Mouse (Mus musculus): ENCODE measurements at regions not wholly inside any gene's neighbourhood (a gene's known extent, or its start where the extent isn't known, plus 50 kb on each side); places are given as distances from the start of the nearest gene placed in this dataset.

DNA sequence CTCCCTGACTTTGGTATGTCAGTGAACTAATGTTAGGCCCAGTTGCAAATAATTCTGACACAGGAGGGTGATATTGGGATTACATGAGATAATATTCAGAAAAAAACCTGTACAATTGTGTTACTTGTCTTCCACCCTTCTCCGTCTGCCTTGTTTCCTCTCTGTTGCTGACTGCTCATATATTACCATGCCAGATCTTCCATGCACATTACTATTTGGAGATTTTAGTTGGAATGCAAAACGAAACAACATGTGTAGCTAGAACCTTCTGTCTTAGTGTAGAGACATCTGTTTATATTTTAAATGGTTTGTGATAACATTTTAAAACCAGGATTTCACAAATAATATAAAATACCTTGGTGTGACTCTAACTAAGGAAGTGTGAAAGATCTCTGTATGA lies 188.1 kb upstream of the Hey2 start:
- TF ChIP-seq NELFE (IDR thresholded peaks at IDR 0.05; ENCODE audit: low read depth, low read length) (no peak), TBP (IDR thresholded peaks at IDR 0.05; ENCODE audit: low read depth, low read length) (no peak), MAX (IDR thresholded peaks at IDR 0.05; ENCODE audit: low read length) (no peak), TAL1 (IDR thresholded peaks at IDR 0.05; ENCODE audit: low read length) (no peak), MAFK (IDR thresholded peaks at IDR 0.05; ENCODE audit: borderline replicate concordance, low read depth, low read length) (no peak), RCOR1 (IDR thresholded peaks at IDR 0.05; ENCODE audit: low read depth, low read length) (no peak), CHD1 (IDR thresholded peaks at IDR 0.05; ENCODE audit: low read depth, low read length) (no peak), BHLHE40 (IDR thresholded peaks at IDR 0.05; ENCODE audit: borderline replicate concordance, low read depth, low read length) (no peak)
- DNase-seq (ENCODE audit: low read depth, low spot score) = no peak
- no peaks in the 10 kb centered on the region for H3K36me3 ChIP-seq (ENCODE audit: control insufficient read depth in 1 of 2, insufficient read depth in 2 of 2, low read length in 2 of 2)
- no peaks in the 10 kb centered on the region for H3K27me3 ChIP-seq (ENCODE audit: control insufficient read depth in 1 of 2, insufficient read depth in 2 of 2, low read length in 2 of 2)
- no peaks in the 10 kb centered on the region for H3K79me2 ChIP-seq (ENCODE audit: control insufficient read depth, insufficient read depth, low read length, poor library complexity)
- H3K27ac ChIP-seq (ENCODE audit: control insufficient read depth, low read depth, low read length) = no peak overlapping the region
- H3K9me3 ChIP-seq (replicated peaks; ENCODE audit: insufficient read depth, low read length) = no peaks in the 10 kb centered on the region
- no peaks in the 10 kb centered on the region for H3K4me1 ChIP-seq (ENCODE audit: control insufficient read depth in 1 of 2, insufficient read depth in 2 of 2, low read length in 2 of 2)
- no peak overlapping the region for H3K9ac ChIP-seq (ENCODE audit: control insufficient read depth, low read depth, low read length, poor library complexity, severe bottlenecking)
- H3K4me3 ChIP-seq (ENCODE audit: control insufficient read depth in 1 of 2, insufficient read depth in 1 of 2, low read depth in 2 of 2, low read length in 2 of 2) = no peak overlapping the region

DNA sequence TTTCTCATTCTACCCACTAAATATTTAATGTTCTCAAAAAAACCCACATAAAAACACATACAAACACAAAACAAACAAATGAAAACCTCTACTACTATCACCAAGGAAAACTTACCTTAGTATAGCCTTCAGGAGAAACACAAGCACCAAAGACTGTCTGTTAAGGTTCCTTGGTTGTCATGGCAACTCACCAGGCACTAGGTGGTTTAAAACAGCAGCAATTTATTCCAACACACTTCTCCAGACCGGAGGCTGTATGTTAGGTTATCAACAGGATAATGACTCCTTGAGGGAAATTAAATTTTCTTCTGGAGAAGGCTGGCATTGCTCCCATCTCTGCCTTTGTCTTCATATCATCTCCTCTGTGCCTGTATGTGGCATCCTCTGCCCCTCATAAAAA lies 183.8 kb upstream of the Hey2 start:
- no peaks in the 10 kb centered on the region for H3K9me3 ChIP-seq (replicated peaks; ENCODE audit: insufficient read depth, low read length)
- H3K4me1 ChIP-seq (ENCODE audit: control insufficient read depth in 1 of 2, insufficient read depth in 2 of 2, low read length in 2 of 2) = no peaks in the 10 kb centered on the region
- DNase-seq (ENCODE audit: low read depth, low spot score) = no peak
- no peak overlapping the region for H3K27ac ChIP-seq (ENCODE audit: control insufficient read depth, low read depth, low read length)
- no peaks in the 10 kb centered on the region for H3K36me3 ChIP-seq (ENCODE audit: control insufficient read depth in 1 of 2, insufficient read depth in 2 of 2, low read length in 2 of 2)
- H3K79me2 ChIP-seq (ENCODE audit: control insufficient read depth, insufficient read depth, low read length, poor library complexity) = no peaks in the 10 kb centered on the region
- H3K27me3 ChIP-seq (ENCODE audit: control insufficient read depth in 1 of 2, insufficient read depth in 2 of 2, low read length in 2 of 2) = no peaks in the 10 kb centered on the region
- TF ChIP-seq ETS1 (IDR thresholded peaks at IDR 0.05; ENCODE audit: low read depth, low read length) (no peak), MXI1 (IDR thresholded peaks at IDR 0.05; ENCODE audit: low read depth, low read length) (no peak), CHD1 (IDR thresholded peaks at IDR 0.05; ENCODE audit: low read depth, low read length) (no peak), GATA1 (IDR thresholded peaks at IDR 0.05; ENCODE audit: low read depth, low read length) (no peak), HCFC1 (IDR thresholded peaks at IDR 0.05; ENCODE audit: low read depth, low read length) (no peak), ELF1 (IDR thresholded peaks at IDR 0.05; ENCODE audit: low read depth, low read length) (no peak), MYC (IDR thresholded peaks at IDR 0.05; ENCODE audit: low read depth, low read length) (no peak)
- H3K4me3 ChIP-seq (ENCODE audit: control insufficient read depth in 1 of 2, insufficient read depth in 1 of 2, low read depth in 2 of 2, low read length in 2 of 2) = no peak overlapping the region
- no peak overlapping the region for H3K9ac ChIP-seq (ENCODE audit: control insufficient read depth, low read depth, low read length, poor library complexity, severe bottlenecking)

DNA sequence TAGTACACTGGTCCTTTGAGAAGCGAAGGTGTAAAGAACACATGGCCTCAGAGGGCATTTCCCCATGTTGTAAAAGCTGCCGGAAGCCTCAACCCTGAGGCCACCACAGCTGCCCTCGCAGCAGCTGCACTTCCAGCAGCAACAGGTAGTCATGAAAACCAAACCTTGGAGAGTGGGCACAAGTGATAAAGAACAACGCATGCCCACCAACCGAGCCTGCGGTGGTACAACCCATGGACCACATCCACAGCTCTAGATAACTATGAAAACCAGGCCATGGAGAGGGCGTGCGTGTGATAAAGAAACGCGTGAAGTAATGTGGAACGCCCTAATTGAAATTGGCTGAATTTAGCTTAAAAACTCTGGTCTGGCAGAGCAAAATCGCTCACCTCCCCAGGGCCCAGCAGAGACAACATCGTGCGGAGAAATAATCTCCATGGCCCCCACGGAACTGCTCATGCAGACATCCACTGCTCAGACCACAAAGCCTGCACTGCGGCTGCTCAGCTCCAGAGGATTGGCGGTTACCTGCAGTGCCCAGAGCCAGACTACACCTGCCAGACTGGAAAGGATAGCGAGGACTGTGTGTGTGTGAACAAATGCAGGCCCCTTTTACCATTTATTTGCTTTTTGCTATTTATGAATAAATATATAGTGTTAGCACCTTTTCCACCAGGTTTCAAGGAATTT lies 170.2 kb upstream of the Hey2 start:
- no peak for TF ChIP-seq ZC3H11A (IDR thresholded peaks at IDR 0.05; ENCODE audit: low read depth, low read length)
- no peak for TF ChIP-seq TBP (IDR thresholded peaks at IDR 0.05; ENCODE audit: low read depth, low read length)
- TF ChIP-seq SIN3A (IDR thresholded peaks at IDR 0.05; ENCODE audit: low read length) = no peak
- TF ChIP-seq HCFC1 (IDR thresholded peaks at IDR 0.05; ENCODE audit: low read depth, low read length) = no peak
- TF ChIP-seq NRF1 (IDR thresholded peaks at IDR 0.05; ENCODE audit: insufficient read depth, low read depth, low read length, poor library complexity, severe bottlenecking) = no peak
- TF ChIP-seq ZKSCAN1 (IDR thresholded peaks at IDR 0.05; ENCODE audit: low read depth, low read length) = no peak
- no peak for TF ChIP-seq CHD1 (IDR thresholded peaks at IDR 0.05; ENCODE audit: low read depth, low read length)
- no peak overlapping the region for H3K9ac ChIP-seq (ENCODE audit: control insufficient read depth, low read depth, low read length, poor library complexity, severe bottlenecking)
- DNase-seq (ENCODE audit: low read depth, low spot score) = no peak

More for the DNA sequence above, 170.2 kb upstream of the Hey2 start:
- H3K27me3 ChIP-seq (ENCODE audit: control insufficient read depth in 1 of 2, insufficient read depth in 2 of 2, low read length in 2 of 2) = no peaks in the 10 kb centered on the region
- no peaks in the 10 kb centered on the region for H3K4me1 ChIP-seq (ENCODE audit: control insufficient read depth in 1 of 2, insufficient read depth in 2 of 2, low read length in 2 of 2)
- H3K79me2 ChIP-seq (ENCODE audit: control insufficient read depth, insufficient read depth, low read length, poor library complexity) = no peaks in the 10 kb centered on the region
- H3K9me3 ChIP-seq (replicated peaks; ENCODE audit: insufficient read depth, low read length) = no peaks in the 10 kb centered on the region
- no peaks in the 10 kb centered on the region for H3K36me3 ChIP-seq (ENCODE audit: control insufficient read depth in 1 of 2, insufficient read depth in 2 of 2, low read length in 2 of 2)
- H3K27ac ChIP-seq (ENCODE audit: control insufficient read depth, low read depth, low read length) = no peak overlapping the region
- no peak overlapping the region for H3K4me3 ChIP-seq (ENCODE audit: control insufficient read depth in 1 of 2, insufficient read depth in 1 of 2, low read depth in 2 of 2, low read length in 2 of 2)

All from MEL (cell line).